Mouse (Mus musculus) kidney, adult 2 months (tissue): ENCODE measurements around the gene Ghrhr. TPM values are rescaled to one million over a fixed set of nuclear protein-coding genes. Genes with fewer than 3 reads are reported as not detected.

ENCODE experiments used
- DNase-seq: peaks from one replicate; pipeline ENCODE4 v3.0.0; 2021
- H3K27ac ChIP-seq: fragments of 200-500 bp; 2 replicates; pipeline ENCODE4 v1.5.1; 2012; ENCODE audit warnings: low read depth, low read length, control low read depth, inconsistent platforms; ENCODE audit not compliant: insufficient read depth
- H3K27me3 ChIP-seq: fragments of 200-500 bp; replicated peaks from 2 replicates; pipeline ENCODE4 v1.6.1; 2012; ENCODE audit warnings: mild to moderate bottlenecking, moderate library complexity, low read length, inconsistent platforms; ENCODE audit not compliant: control insufficient read depth, insufficient read depth
- H3K36me3 ChIP-seq: fragments of 200-500 bp; 2 replicates; pipeline ENCODE4 v1.6.1; 2012; ENCODE audit warnings: mild to moderate bottlenecking, moderate library complexity, low read length, inconsistent platforms; ENCODE audit not compliant: control insufficient read depth, insufficient read depth
- H3K4me1 ChIP-seq: fragments of 200-500 bp; 2 replicates; pipeline ENCODE4 v1.6.1; 2011; ENCODE audit warnings: low read length; ENCODE audit not compliant: control insufficient read depth, insufficient read depth
- H3K4me3 ChIP-seq: fragments of 200-500 bp; 2 replicates; pipeline ENCODE4 v1.5.1; 2011; ENCODE audit warnings: mild to moderate bottlenecking, low read depth, low read length, control low read depth; ENCODE audit not compliant: insufficient read depth
- CTCF ChIP-seq: fragments of 200-500 bp; conservative IDR thresholded peaks from 2 replicates; pipeline ENCODE4 v1.5.1; 2011; ENCODE audit warnings: low read depth, mild to moderate bottlenecking, control low read depth, low read length, moderate library complexity, mixed read lengths; ENCODE audit not compliant: insufficient read depth, insufficient read length
- POLR2A ChIP-seq: fragments of 200-500 bp; IDR thresholded peaks from one replicate; pipeline ENCODE4 v1.6.1; 2011; ENCODE audit warnings: low read depth, low read length, control low read depth
- WGBS: fragments of 180-500 bp; shearing (Covaris S2); methylation state at CpG from one replicate; pipeline ENCODE4 v1.1.7; 2018; 5-methylcytosine and 5-hydroxymethylcytosine counted together
- polyA plus RNA-seq: library from polyadenylated mRNA; depleted of rRNA; stranded (reverse); fragments of >200 nt; gene quantifications from 2 replicates; pipeline ENCODE4 v1.2.3, GENCODE M21; 2012

Gene Ghrhr
- polyA plus RNA-seq, 1 experiment, result 0.36 TPM

DNA sequence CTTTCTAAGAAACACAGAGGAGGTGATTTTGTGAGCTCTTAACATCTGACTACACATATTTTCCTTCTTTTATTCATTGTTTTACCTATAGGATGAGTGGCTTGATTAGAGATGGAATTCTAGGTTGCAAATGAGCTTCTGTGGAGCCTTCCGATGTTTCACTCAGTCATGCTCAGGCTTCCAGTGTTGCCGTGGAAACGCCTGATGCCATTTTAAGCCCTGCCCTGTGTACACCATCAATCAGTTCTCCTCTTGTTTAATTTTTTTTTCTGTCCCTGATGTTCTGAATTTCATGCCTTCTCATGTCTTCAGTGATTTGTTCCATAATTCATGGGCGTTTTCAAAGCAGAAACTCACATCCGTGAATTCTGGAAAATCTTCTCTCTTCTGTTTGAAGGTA is 40.1 kb downstream of the Ghrhr start:
- Histone ChIP-seq H3K27ac (no peak overlapping the region), H3K4me1 (no peaks in the 10 kb centered on the region), H3K4me3 (no peak overlapping the region), H3K36me3 (no peaks in the 10 kb centered on the region), H3K27me3 (no peaks in the 10 kb centered on the region; the same call in 1 of the 2 replicates)
- no peak for DNase-seq
- 78% methylated on average over 5 of the region's 5 CpGs for WGBS
- no peak for TF ChIP-seq CTCF
- no peak for TF ChIP-seq POLR2A

- Histone ChIP-seq H3K36me3 (no peaks in the 10 kb centered on the region), H3K27me3 (no peaks in the 10 kb centered on the region; the same call in 1 of the 2 replicates), H3K4me1 (no peaks in the 10 kb centered on the region), H3K27ac (no peak overlapping the region), H3K4me3 (no peak overlapping the region)
- DNase-seq, result no peak
- 41% methylated on average over 2 of the region's 2 CpGs for WGBS
- TF ChIP-seq CTCF (no peak), POLR2A (no peak)
These were observed 42.8 kb downstream of the Ghrhr start for GRCm38 (mm10) chr6:55418746-55419410.

GRCm38 (mm10) chr6:55420411-55420810 is 44.3 kb downstream of the Ghrhr start:
- no peak for DNase-seq
- H3K36me3 ChIP-seq, result no peaks in the 10 kb centered on the region
- no peaks in the 10 kb centered on the region for H3K4me1 ChIP-seq
- WGBS, result 50% methylated on average over 3 of the region's 3 CpGs
- no peak for TF ChIP-seq CTCF
- TF ChIP-seq POLR2A, result no peak
- no peak overlapping the region for H3K4me3 ChIP-seq
- H3K27me3 ChIP-seq, result no peaks in the 10 kb centered on the region
- no peak overlapping the region for H3K27ac ChIP-seq

DNA sequence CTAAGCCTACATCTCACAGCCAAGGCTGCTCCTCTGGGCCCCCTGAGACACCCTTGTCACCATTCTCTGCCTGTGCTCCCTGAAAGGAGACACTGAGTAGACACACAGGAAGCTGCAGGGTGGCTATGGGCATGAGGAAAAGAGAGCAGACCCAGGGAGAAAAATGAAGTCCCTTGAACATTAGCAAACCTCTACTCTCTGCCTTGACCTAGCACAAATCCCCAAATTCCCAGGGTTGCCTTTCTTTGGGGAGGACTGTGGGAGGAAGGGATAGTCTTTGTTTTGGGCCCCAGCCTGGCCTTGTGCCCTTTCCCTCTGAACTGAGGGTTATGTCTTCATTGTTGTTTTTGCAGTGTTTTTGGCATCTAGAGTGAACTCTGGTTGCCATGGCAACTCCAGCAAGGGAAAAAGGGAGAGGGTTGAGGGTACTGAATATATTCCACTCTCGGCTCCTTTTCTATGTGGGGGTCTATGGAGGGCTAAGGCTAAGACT is 44.8 kb downstream of the Ghrhr start:
- no peak overlapping the region for H3K4me3 ChIP-seq
- no peak for TF ChIP-seq CTCF
- TF ChIP-seq POLR2A, result no peak
- no peaks in the 10 kb centered on the region for H3K27me3 ChIP-seq
- no peaks in the 10 kb centered on the region for H3K36me3 ChIP-seq
- no peak overlapping the region for H3K27ac ChIP-seq
- no peaks in the 10 kb centered on the region for H3K4me1 ChIP-seq
- WGBS, result 21% methylated on average over 1 of the region's 1 CpGs
- no peak for DNase-seq

GRCm38 (mm10) chr6:55432121-55432520 is 56.0 kb downstream of the Ghrhr start:
- Histone ChIP-seq H3K27me3 (no peaks in the 10 kb centered on the region), H3K36me3 (no peaks in the 10 kb centered on the region), H3K4me3 (no peak overlapping the region), H3K27ac (no peak overlapping the region), H3K4me1 (no peaks in the 10 kb centered on the region)
- no peak for DNase-seq
- TF ChIP-seq CTCF (no peak), POLR2A (no peak)

DNA sequence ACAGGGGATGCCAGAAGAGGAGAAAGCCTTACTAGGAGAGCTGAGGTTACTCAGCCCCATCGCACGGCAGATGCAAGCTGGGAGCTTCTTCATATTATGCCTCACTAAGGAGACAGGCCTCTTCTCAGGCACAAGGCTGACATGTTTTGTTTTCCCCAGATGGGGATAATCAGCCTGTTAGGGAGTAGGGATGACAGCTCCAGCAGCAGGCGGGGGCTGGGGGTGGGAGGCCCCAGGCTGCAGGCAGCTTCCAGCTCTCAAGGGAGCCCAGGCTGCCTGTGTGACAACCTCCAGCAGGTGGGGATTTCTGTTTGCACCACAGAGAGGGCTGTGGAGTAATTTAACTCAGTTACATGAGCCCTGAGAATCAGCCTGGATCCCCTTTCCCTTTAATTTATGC is 58.3 kb downstream of the Ghrhr start:
- Histone ChIP-seq H3K27me3 (no peaks in the 10 kb centered on the region), H3K4me1 (no peaks in the 10 kb centered on the region), H3K4me3 (no peak overlapping the region), H3K27ac (no peak overlapping the region), H3K36me3 (no peaks in the 10 kb centered on the region)
- no peak for DNase-seq
- no peak for TF ChIP-seq CTCF
- TF ChIP-seq POLR2A, result no peak
- WGBS, result 27% methylated on average over 3 of the region's 3 CpGs

DNA sequence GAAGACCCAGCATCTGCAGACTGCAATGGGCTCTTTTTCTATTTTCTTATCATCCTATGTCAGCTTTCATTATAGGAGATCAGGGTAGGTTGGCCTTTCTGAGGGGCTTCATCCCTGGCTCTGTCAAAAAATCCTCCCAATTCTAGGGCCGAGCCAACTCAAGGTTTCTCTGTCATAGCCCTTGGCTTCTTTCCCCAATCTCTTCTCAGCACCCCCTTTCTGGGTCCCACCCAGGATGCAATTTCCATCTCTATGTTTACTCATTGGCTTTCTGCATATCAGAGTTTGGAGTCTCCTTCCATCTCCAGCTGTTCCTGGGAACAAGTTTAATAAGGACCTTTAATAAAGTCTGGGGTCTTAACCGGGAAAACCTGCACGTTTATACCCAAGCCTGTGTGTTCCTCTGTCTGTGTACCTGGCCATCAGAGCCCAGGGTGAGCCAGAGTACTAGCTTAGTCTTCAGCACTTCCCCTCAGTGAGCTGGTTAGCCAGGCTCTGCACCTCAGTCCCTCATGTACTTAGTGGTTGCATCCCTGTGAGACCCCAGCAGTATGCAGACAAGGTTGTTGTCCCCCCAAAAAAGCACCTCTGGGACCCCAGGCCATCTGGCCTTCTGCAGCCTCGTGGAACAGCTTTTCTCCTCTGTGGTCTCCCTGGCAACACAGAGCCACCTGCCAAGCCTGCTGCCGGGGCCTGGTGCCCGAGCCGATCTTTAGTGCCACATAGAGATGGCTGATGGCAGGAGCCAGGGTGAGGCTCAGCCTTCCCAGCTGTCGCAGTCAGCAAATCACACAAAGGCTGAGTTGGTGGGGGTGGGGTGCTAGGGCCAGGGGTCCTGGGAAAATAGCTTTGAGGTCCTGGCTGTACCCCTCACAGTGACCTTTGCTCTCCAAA is 59.4 kb downstream of the Ghrhr start:
- H3K4me3 ChIP-seq, result no peak overlapping the region
- no peaks in the 10 kb centered on the region for H3K4me1 ChIP-seq
- H3K27me3 ChIP-seq, result no peaks in the 10 kb centered on the region
- no peak overlapping the region for H3K27ac ChIP-seq
- WGBS, result 60% methylated on average over 8 of the region's 8 CpGs
- DNase-seq, result no peak
- no peak for TF ChIP-seq CTCF
- TF ChIP-seq POLR2A, result no peak
- H3K36me3 ChIP-seq, result no peaks in the 10 kb centered on the region
